12 mouse cellular contexts compared by ENCODE assay signal in genomic region chr15:11451635-11452034, GRCm38 (mm10).
"Had no signal": no experiment of that assay in that cellular context is flagged by ENCODE, and none has a peak within 500 bp of the region (broad histone marks: within the 10 kb centered on the region; RNA-seq: fewer than 3 reads in every experiment).

No protein-coding gene starts in this region.

- DNase-seq: retina, postnatal 1 day; right cerebral cortex, adult 18-20 months; right cerebral cortex, postnatal 14 days; right cerebral cortex, postnatal 25 days; right cerebral cortex, postnatal 4 days; spleen, adult 18-20 months; thymus, adult 18-20 months; thymus, adult 2 months; thymus, postnatal 14 days; thymus, postnatal 25 days; thymus, postnatal 36 days; thymus, postnatal 4 days had no signal
